ENCODE assay signal across 13 mouse cellular contexts in genomic region chr11:90363821-90364497, GRCm38 (mm10). TPM values are rescaled to one million over a fixed set of nuclear protein-coding genes. Genes with fewer than 3 reads are reported as not detected.
DNase-seq lines count a peak whose midpoint lies in the region; ATAC-seq and TF ChIP-seq lines count a peak whose summit lies in the region.
"Had no signal": no experiment of that assay in that cellular context is flagged by ENCODE, and none has a peak within 500 bp of the region (broad histone marks: within the 10 kb centered on the region; RNA-seq: fewer than 3 reads in every experiment).

No protein-coding gene starts in this region.

- peak; percentile 60 for DNase-seq in adipocyte (ENCODE audit: low spot score)
- DNase-seq in adrenal gland, postnatal 14 days = peak; percentile 70
- no peak for DNase-seq in kidney, postnatal 0 days (ENCODE audit: low spot score)
- DNase-seq in left cerebral cortex, adult 11 months (ENCODE audit: low spot score) = no peak
- no peak for DNase-seq in forebrain, embryonic 11.5 days (ENCODE audit: low spot score)
- DNase-seq: cerebellum, adult 11-12 months; embryo, embryonic 11 days; right cerebral cortex, adult 18-20 months had no signal

- ATAC-seq in kidney, postnatal 0 days (replicated peaks; ENCODE audit: low FRiP score, low read depth) = peak; percentile 55; the same call in 1 of the 2 replicates
- ATAC-seq in liver, embryonic 15.5 days (ENCODE audit: insufficient read depth) = peak; percentile 79
- ATAC-seq in midbrain, embryonic 13.5 days = no peak
- ATAC-seq in forebrain, embryonic 11.5 days (replicated peaks; ENCODE audit: low FRiP score) = no peak

- no peak for TF ChIP-seq CTCF in kidney, postnatal 0 days (IDR thresholded peaks at IDR 0.05; ENCODE audit: low read depth)

- H3K27me3 ChIP-seq in kidney, postnatal 0 days (ENCODE audit: insufficient read depth, low read length) = no peaks in the 10 kb centered on the region
- no peaks in the 10 kb centered on the region for H3K27me3 ChIP-seq in liver, embryonic 15.5 days
- 0 out of 2 replicates have a peak, but pooled peaks cover 10% of the 10 kb centered on the region for H3K27me3 ChIP-seq in midbrain, embryonic 13.5 days
- no peaks in the 10 kb centered on the region; the same call in 1 of the 2 replicates for H3K27me3 ChIP-seq in forebrain, embryonic 11.5 days (ENCODE audit: control insufficient read depth, insufficient read depth, low read length)
- H3K27me3 ChIP-seq: CH12.LX had no signal

- H3K4me1 ChIP-seq in kidney, postnatal 0 days (replicated peaks; ENCODE audit: insufficient read depth, low read length) = peaks cover 9% of the 10 kb centered on the region
- peaks cover 21% of the 10 kb centered on the region; the same call in 1 of the 2 replicates for H3K4me1 ChIP-seq in liver, embryonic 15.5 days (replicated peaks)
- H3K4me1 ChIP-seq in midbrain, embryonic 13.5 days (replicated peaks) = peaks cover 6% of the 10 kb centered on the region
- H3K4me1 ChIP-seq in forebrain, embryonic 11.5 days (replicated peaks; ENCODE audit: control insufficient read depth, insufficient read depth, low read length) = no peaks in the 10 kb centered on the region; the same call in 1 of the 2 replicates

- WGBS in kidney, postnatal 0 days = 88% methylated on average over 10 of the region's 10 CpGs
- 63% methylated on average over 10 of the region's 10 CpGs for WGBS in liver, embryonic 15.5 days (ENCODE audit: insufficient replicate concordance)
- WGBS in midbrain, embryonic 13.5 days = 77% methylated on average over 10 of the region's 10 CpGs
- WGBS in forebrain, embryonic 11.5 days = 82% methylated on average over 10 of the region's 10 CpGs

- H3K9me3 ChIP-seq in kidney, postnatal 0 days (replicated peaks; ENCODE audit: low read length) = no peaks in the 10 kb centered on the region
- H3K9me3 ChIP-seq in liver, embryonic 15.5 days (replicated peaks) = no peaks in the 10 kb centered on the region
- no peaks in the 10 kb centered on the region for H3K9me3 ChIP-seq in midbrain, embryonic 13.5 days
- no peaks in the 10 kb centered on the region for H3K9me3 ChIP-seq in forebrain, embryonic 11.5 days (ENCODE audit: control insufficient read depth, low read length)
- H3K9me3 ChIP-seq: hindbrain, embryonic 10.5 days had no signal

- no peak overlapping the region for H3K9ac ChIP-seq in kidney, postnatal 0 days (ENCODE audit: low read depth, low read length)
- H3K9ac ChIP-seq in liver, embryonic 15.5 days = no peak overlapping the region
- H3K9ac ChIP-seq in midbrain, embryonic 13.5 days (replicated peaks) = no peak overlapping the region
- no peak overlapping the region for H3K9ac ChIP-seq in forebrain, embryonic 11.5 days (ENCODE audit: low read length)

- H3K36me3 ChIP-seq in kidney, postnatal 0 days (ENCODE audit: insufficient read depth, low read length) = no peaks in the 10 kb centered on the region
- H3K36me3 ChIP-seq in liver, embryonic 15.5 days (replicated peaks) = no peaks in the 10 kb centered on the region
- no peaks in the 10 kb centered on the region for H3K36me3 ChIP-seq in midbrain, embryonic 13.5 days
- no peaks in the 10 kb centered on the region for H3K36me3 ChIP-seq in forebrain, embryonic 11.5 days (ENCODE audit: control insufficient read depth, insufficient read depth, low read length)
- H3K36me3 ChIP-seq: hindbrain, embryonic 10.5 days had no signal

- peak overlapping the region; percentile 52; the same call in 1 of the 2 replicates for H3K27ac ChIP-seq in kidney, postnatal 0 days
- H3K27ac ChIP-seq in liver, embryonic 15.5 days (replicated peaks) = peak overlapping the region; percentile 53; the same call in 1 of the 2 replicates
- no peak overlapping the region for H3K27ac ChIP-seq in midbrain, embryonic 13.5 days
- H3K27ac ChIP-seq in forebrain, embryonic 11.5 days (ENCODE audit: low read depth, low read length) = no peak overlapping the region
- H3K27ac ChIP-seq: macrophage had no signal

- no peak overlapping the region for H3K4me3 ChIP-seq in kidney, postnatal 0 days (replicated peaks; ENCODE audit: low read depth, low read length)
- no peak overlapping the region for H3K4me3 ChIP-seq in liver, embryonic 15.5 days (replicated peaks)
- H3K4me3 ChIP-seq in midbrain, embryonic 13.5 days (replicated peaks) = no peak overlapping the region
- no peak overlapping the region for H3K4me3 ChIP-seq in forebrain, embryonic 11.5 days (ENCODE audit: low read depth, low read length)
- H3K4me3 ChIP-seq: hindbrain, embryonic 10.5 days had no signal

- H3K4me2 ChIP-seq in kidney, postnatal 0 days (ENCODE audit: low read length) = no peak overlapping the region
- no peak overlapping the region for H3K4me2 ChIP-seq in liver, embryonic 15.5 days
- no peak overlapping the region for H3K4me2 ChIP-seq in midbrain, embryonic 13.5 days (replicated peaks)
- H3K4me2 ChIP-seq in forebrain, embryonic 11.5 days (ENCODE audit: low read depth, low read length, severe bottlenecking) = no peak overlapping the region

RNA-seq across cellular contexts. Expression of gene Hlf, which starts 26.7 kb away (rescaled TPM):
- total RNA-seq in adrenal gland, postnatal 14 days (2021) = 28.2 and 29.1 TPM in 2 replicates
- polyA plus RNA-seq in kidney, postnatal 0 days (2015; fragmentation: Nextera tagmentation; extraction: Ambion mirVana) = 2.4 and 2.6 TPM in 2 replicates
- 5.0 TPM in 2 replicates for polyA plus RNA-seq in liver, embryonic 15.5 days (2015; fragmentation: Nextera tagmentation; extraction: Ambion mirVana)
- polyA plus RNA-seq in midbrain, embryonic 13.5 days (2015; fragmentation: Nextera tagmentation; extraction: Ambion mirVana) = 4.1 and 4.4 TPM in 2 replicates
- polyA plus RNA-seq in forebrain, embryonic 11.5 days (2014; fragmentation: Nextera tagmentation; extraction: Ambion mirVana) = 1.2 and 2.2 TPM in 2 replicates

Comparison
In these comparisons a context has a peak if more than half of its experiments do, and no peak if none do; other contexts are left out.
1. DNase-seq: peak in adipocyte (single experiment) and adrenal gland, postnatal 14 days (single experiment); none in kidney, postnatal 0 days (single experiment), left cerebral cortex, adult 11 months (single experiment) and forebrain, embryonic 11.5 days (single experiment).
2. ATAC-seq: peak in kidney, postnatal 0 days (single experiment) and liver, embryonic 15.5 days (single experiment); none in midbrain, embryonic 13.5 days (single experiment) and forebrain, embryonic 11.5 days (single experiment).
3. H3K27ac ChIP-seq: peak in kidney, postnatal 0 days (single experiment) and liver, embryonic 15.5 days (single experiment); none in midbrain, embryonic 13.5 days (single experiment) and forebrain, embryonic 11.5 days (single experiment).